Mouse (Mus musculus): Measurements from ENCODE around the gene Dqx1. TPM values are rescaled to one million over a fixed set of nuclear protein-coding genes. Genes with fewer than 3 reads are reported as not detected.

The Dqx1 gene
- polyA plus RNA-seq, 1 experiment from 2014 or later = 0.30 TPM

DNA sequence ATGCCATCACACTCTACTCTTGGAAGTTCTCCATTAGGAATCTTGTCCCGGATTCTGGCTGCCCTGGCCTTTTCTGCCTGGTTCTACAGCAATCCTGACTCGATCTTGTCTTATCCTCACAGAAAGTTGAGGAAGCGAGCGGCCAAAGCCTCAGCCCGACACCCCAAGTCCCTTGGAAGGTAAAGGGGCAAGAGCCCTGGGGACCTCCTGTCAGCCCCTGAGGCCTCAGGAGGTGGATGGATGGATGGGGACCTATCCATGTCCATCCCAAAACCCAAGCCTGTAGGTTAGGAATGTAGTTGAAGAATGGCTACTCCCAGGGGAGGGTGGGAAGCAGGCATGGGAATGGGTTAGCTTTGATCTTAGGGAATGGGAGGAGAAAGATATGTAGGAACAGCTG lies 13.7 kb upstream of the Dqx1 start:
- no peak for ATAC-seq
- Histone ChIP-seq H3K4me3 (replicated peaks; ENCODE audit: low read length) (no peak overlapping the region), H3K36me3 (ENCODE audit: control insufficient read depth, insufficient read depth) (no peaks in the 10 kb centered on the region), H3K4me2 (ENCODE audit: low read length) (no peak overlapping the region), H3K9me3 (ENCODE audit: control insufficient read depth, low read length) (no peaks in the 10 kb centered on the region), H3K9ac (replicated peaks; ENCODE audit: low read depth, low read length) (no peak overlapping the region), H3K27me3 (replicated peaks; ENCODE audit: control insufficient read depth, insufficient read depth, low read length) (no peaks in the 10 kb centered on the region), H3K27ac (ENCODE audit: low read length) (no peak overlapping the region), H3K4me1 (replicated peaks; ENCODE audit: control insufficient read depth, insufficient read depth, low read length) (no peaks in the 10 kb centered on the region)
- 90% methylated on average over 5 of the region's 5 CpGs for WGBS

DNA sequence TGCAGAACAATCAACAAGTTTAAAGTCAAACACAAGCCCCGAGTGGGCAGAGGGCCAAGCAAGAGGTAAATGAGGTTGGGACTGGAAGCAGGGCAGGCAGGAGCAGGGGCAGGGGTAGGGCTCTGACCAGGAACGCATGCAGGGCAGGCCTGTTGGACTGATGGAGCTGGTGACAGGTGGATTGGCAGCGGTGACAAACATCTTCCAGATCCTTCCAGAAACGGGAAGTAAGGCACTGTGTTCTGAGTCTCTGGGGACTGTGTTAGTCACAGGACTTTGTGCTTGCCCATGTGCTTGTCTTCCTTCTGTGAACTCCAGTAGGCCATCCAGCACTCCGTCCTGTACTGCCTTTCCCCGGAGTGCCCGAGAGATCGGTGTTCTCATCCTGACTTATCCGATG lies 12.9 kb upstream of the Dqx1 start:
- H3K27ac ChIP-seq (ENCODE audit: low read length) = no peak overlapping the region
- ATAC-seq = no peak
- no peaks in the 10 kb centered on the region for H3K9me3 ChIP-seq (ENCODE audit: control insufficient read depth, low read length)
- no peaks in the 10 kb centered on the region for H3K27me3 ChIP-seq (replicated peaks; ENCODE audit: control insufficient read depth, insufficient read depth, low read length)
- H3K4me3 ChIP-seq (replicated peaks; ENCODE audit: low read length) = no peak overlapping the region
- no peaks in the 10 kb centered on the region for H3K4me1 ChIP-seq (replicated peaks; ENCODE audit: control insufficient read depth, insufficient read depth, low read length)
- no peaks in the 10 kb centered on the region for H3K36me3 ChIP-seq (ENCODE audit: control insufficient read depth, insufficient read depth)
- no peak overlapping the region for H3K4me2 ChIP-seq (ENCODE audit: low read length)
- 78% methylated on average over 9 of the region's 9 CpGs for WGBS
- H3K9ac ChIP-seq (replicated peaks; ENCODE audit: low read depth, low read length) = no peak overlapping the region

DNA sequence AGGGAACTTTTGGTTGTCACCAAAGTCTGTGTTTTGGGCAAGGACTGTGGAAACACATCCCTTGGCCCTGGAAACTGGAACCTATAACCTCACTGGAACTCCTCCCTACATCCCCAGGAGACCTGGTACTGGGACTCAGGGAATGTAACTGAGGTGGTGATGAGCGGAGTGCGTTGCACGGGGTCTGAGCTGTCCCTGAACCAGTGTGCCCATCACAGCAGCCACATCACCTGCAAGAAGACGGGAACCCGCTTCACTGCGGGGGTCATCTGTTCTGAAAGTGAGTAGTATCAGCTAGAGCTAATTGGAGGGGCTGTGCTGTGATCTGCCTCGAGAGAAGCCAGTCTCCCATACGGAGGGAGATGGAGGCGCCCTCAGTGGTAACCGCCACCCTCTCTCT lies 8.3 kb upstream of the Dqx1 start:
- ATAC-seq = no peak
- H3K4me2 ChIP-seq (ENCODE audit: low read length) = no peak overlapping the region
- no peak overlapping the region for H3K9ac ChIP-seq (replicated peaks; ENCODE audit: low read depth, low read length)
- peaks cover 13% of the 10 kb centered on the region for H3K4me1 ChIP-seq (replicated peaks; ENCODE audit: control insufficient read depth, insufficient read depth, low read length)
- H3K4me3 ChIP-seq (replicated peaks; ENCODE audit: low read length) = no peak overlapping the region
- 75% methylated on average over 10 of the region's 10 CpGs for WGBS
- H3K9me3 ChIP-seq (ENCODE audit: control insufficient read depth, low read length) = no peaks in the 10 kb centered on the region
- peaks cover 6% of the 10 kb centered on the region; the same call in 1 of the 2 replicates for H3K36me3 ChIP-seq (ENCODE audit: control insufficient read depth, insufficient read depth)
- H3K27ac ChIP-seq (ENCODE audit: low read length) = no peak overlapping the region
- H3K27me3 ChIP-seq (replicated peaks; ENCODE audit: control insufficient read depth, insufficient read depth, low read length) = no peaks in the 10 kb centered on the region

DNA sequence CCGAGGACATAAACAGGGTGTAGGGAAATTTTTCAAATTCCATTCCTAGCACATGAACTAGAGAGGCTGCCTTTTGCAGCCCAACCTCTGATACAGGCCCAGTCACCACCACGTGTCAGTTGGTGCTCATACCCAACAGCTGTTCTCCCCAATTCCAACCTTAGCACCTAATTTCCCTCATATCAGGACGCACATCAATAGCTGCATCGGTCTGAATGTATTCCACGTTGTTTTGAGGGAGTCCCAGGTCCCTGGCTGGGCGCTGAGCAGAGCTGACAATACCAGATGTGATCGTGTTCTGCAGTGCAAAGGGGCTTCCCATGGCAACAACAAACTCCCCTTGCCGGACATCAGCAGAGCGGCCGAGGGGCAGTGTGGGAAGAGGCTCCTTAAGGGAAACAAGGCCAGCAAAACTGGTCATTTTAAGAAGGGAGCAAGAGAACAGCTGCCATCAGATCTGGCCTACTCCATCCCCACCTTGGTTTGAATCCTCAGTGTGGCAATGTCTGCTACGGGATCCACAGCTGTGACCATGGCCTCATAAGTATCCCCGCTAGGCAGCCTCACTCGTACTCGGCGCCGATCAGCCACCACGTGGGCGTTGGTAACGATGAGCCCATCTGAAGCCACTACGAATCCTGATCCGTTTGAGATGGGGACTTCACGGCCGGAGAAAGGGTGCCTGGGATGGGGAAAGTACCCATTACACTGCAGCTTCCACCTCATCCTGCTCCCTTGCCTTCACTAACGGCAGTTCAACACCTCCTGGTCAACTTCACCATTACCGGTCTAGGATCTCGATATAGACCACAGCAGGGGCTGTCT lies 4.3 kb upstream of the Dqx1 start:
- H3K4me3 ChIP-seq (replicated peaks; ENCODE audit: low read length) = peak overlapping the region; percentile 98
- ATAC-seq = no peak
- peak overlapping the region; percentile 94 for H3K9ac ChIP-seq (replicated peaks; ENCODE audit: low read depth, low read length)
- no peaks in the 10 kb centered on the region for H3K27me3 ChIP-seq (replicated peaks; ENCODE audit: control insufficient read depth, insufficient read depth, low read length)
- no peaks in the 10 kb centered on the region for H3K9me3 ChIP-seq (ENCODE audit: control insufficient read depth, low read length)
- H3K4me2 ChIP-seq (ENCODE audit: low read length) = peak overlapping the region; percentile 91
- peak overlapping the region; percentile 88 for H3K27ac ChIP-seq (ENCODE audit: low read length)
- WGBS = 3% methylated on average over 26 of the region's 26 CpGs
- peaks cover 24% of the 10 kb centered on the region for H3K4me1 ChIP-seq (replicated peaks; ENCODE audit: control insufficient read depth, insufficient read depth, low read length)
- H3K36me3 ChIP-seq (ENCODE audit: control insufficient read depth, insufficient read depth) = peaks cover 6% of the 10 kb centered on the region; the same call in 1 of the 2 replicates

DNA sequence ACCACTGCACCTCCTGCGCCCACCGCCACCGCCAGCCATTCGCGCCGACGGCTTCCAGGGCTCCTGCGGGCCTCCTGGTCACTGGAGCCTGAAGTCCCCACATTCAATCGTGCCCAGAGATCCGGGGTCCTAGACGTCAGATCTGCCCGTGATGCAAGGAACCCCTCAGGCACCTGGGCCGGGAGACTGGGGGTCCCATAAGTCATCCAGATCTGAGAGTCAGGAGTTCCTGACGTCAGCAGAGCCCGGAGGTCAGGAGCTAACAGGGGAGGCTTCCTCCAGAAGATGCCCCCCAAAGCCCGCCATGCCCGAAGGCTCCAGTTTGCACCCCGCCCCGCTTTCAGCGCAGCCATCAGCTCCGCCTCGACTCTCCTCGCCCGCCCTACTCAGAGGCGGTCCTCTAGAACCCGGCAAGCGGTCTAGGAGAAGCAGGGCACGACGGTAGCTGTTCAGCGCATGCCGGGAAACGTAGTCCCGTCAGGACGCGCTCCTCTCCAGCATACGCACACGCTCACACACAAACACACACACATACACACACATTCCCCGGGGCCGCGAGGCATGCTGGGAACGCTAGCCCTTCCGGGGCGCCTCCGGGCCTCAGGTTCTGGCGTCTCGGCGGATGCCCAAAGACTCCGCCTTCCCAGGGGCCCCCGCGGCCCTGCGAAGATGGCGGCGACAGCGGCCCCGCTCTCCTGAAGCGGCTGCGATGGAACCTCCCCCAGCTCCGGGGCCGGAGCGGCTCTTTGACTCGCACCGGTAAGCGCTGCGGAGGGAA lies 3.4 kb upstream of the Dqx1 start, which contains the start of gene Aup1:
Gene Aup1 (plus strand): TSS at position 448 of the 778 bp plus-strand sequence.
- ATAC-seq = peak; percentile 99
- Histone ChIP-seq H3K36me3 (ENCODE audit: control insufficient read depth, insufficient read depth) (peaks cover 6% of the 10 kb centered on the region; the same call in 1 of the 2 replicates), H3K9ac (replicated peaks; ENCODE audit: low read depth, low read length) (peak within 1 kb of the TSS; percentile 94), H3K4me3 (replicated peaks; ENCODE audit: low read length) (peak within 1 kb of the TSS; percentile 98), H3K27me3 (replicated peaks; ENCODE audit: control insufficient read depth, insufficient read depth, low read length) (no peaks in the 10 kb centered on the region), H3K27ac (ENCODE audit: low read length) (peak within 1 kb of the TSS; percentile 88), H3K4me2 (ENCODE audit: low read length) (peak within 1 kb of the TSS; percentile 91), H3K4me1 (replicated peaks; ENCODE audit: control insufficient read depth, insufficient read depth, low read length) (peaks cover 24% of the 10 kb centered on the region), H3K9me3 (ENCODE audit: control insufficient read depth, low read length) (no peaks in the 10 kb centered on the region)
- whole genome bisulfite sequencing = under 1% methylated on average over 59 of the region's 64 CpGs

DNA sequence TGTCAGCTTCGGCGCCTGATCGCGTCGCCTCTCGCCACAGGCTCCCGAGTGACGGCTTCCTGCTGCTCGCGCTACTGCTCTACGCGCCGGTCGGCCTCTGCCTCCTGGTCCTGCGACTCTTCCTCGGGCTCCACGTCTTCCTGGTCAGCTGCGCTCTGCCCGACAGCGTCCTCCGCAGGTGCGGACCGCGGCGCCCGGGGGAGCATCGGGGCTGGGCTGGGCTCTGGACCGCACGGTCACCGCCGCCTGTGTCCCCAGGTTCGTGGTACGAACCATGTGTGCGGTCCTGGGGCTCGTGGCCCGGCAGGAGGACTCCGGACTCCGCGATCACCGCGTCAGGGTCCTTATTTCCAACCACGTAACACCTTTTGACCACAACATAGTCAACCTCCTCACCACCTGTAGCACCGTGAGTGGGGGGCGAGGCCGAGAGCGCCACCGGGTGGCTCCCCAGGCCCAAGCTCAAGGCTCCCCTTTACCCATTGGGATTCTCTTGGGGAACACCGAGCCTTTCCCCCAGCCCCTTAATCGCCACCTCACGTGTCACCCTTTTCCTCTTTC lies 2.7 kb upstream of the Dqx1 start, which contains the start of gene Htra2:
Gene Htra2 (minus strand): TSS at position 403 of the 561 bp plus-strand sequence.
- peak; percentile 26 for ATAC-seq
- H3K36me3 ChIP-seq (ENCODE audit: control insufficient read depth, insufficient read depth) = peaks cover 6% of the 10 kb centered on the region; the same call in 1 of the 2 replicates
- H3K4me2 ChIP-seq (ENCODE audit: low read length) = peak within 1 kb of the TSS; percentile 91
- H3K27ac ChIP-seq (ENCODE audit: low read length) = peak within 1 kb of the TSS; percentile 88
- H3K4me3 ChIP-seq (replicated peaks; ENCODE audit: low read length) = peak within 1 kb of the TSS; percentile 98
- 0 out of 2 replicates have a peak, but pooled peaks cover under 1% of the 10 kb centered on the region for H3K27me3 ChIP-seq (replicated peaks; ENCODE audit: control insufficient read depth, insufficient read depth, low read length)
- H3K9ac ChIP-seq (replicated peaks; ENCODE audit: low read depth, low read length) = peak within 1 kb of the TSS; percentile 94
- H3K9me3 ChIP-seq (ENCODE audit: control insufficient read depth, low read length) = no peaks in the 10 kb centered on the region
- H3K4me1 ChIP-seq (replicated peaks; ENCODE audit: control insufficient read depth, insufficient read depth, low read length) = peaks cover 24% of the 10 kb centered on the region
- WGBS = under 1% methylated on average over 50 of the region's 50 CpGs

DNA sequence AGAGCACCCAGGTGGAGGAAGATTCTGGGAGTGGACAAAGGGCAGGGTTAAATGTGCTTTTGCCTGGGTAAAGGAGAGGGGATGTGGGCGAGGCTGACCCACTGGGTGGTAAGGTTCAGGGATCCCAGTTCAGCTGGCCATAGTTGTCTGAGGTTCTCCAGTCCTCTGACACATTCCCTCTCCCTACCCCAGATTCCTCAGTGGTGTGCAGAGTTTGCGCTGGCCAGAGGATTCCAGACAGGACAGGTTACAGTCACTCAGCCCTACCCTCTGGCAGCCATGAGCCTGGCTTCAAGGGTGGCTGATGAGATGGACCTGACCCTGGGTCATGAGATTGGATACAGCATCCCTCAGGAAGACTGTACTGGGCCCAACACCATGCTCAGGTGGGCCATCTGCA lies 1.1 kb downstream of the Dqx1 start:
- Histone ChIP-seq H3K4me2 (ENCODE audit: low read length) (no peak overlapping the region), H3K36me3 (ENCODE audit: control insufficient read depth, insufficient read depth) (no peaks in the 10 kb centered on the region), H3K27me3 (replicated peaks; ENCODE audit: control insufficient read depth, insufficient read depth, low read length) (peaks cover 27% of the 10 kb centered on the region), H3K4me3 (replicated peaks; ENCODE audit: low read length) (no peak overlapping the region), H3K9ac (replicated peaks; ENCODE audit: low read depth, low read length) (no peak overlapping the region), H3K27ac (ENCODE audit: low read length) (no peak overlapping the region), H3K9me3 (ENCODE audit: control insufficient read depth, low read length) (no peaks in the 10 kb centered on the region), H3K4me1 (replicated peaks; ENCODE audit: control insufficient read depth, insufficient read depth, low read length) (peaks cover 10% of the 10 kb centered on the region)
- 73% methylated on average over 2 of the region's 2 CpGs for WGBS
- no peak for ATAC-seq

DNA sequence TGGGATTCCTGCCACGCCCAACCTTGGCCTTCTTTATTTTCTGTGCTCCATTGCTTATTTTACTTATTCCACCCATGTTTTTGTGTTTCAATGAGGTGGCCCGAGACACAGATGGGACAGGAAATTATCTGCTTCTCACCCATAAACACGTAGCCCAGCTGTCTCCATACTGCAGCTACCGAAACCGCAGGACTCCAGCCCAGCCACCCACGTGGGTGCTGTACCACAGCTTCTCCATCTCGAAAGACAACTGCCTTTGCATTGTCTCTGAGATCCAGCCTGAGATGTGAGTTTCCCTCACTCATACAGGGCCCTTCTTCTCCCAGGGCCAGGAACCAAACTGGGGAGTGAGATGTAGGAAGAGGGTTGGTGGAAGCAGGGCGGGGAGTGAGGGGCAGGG lies 8.4 kb downstream of the Dqx1 start:
- 29% methylated on average over 8 of the region's 8 CpGs for WGBS
- H3K27me3 ChIP-seq (replicated peaks; ENCODE audit: control insufficient read depth, insufficient read depth, low read length) = peaks cover 79% of the 10 kb centered on the region
- no peak overlapping the region for H3K9ac ChIP-seq (replicated peaks; ENCODE audit: low read depth, low read length)
- H3K27ac ChIP-seq (ENCODE audit: low read length) = no peak overlapping the region
- peaks cover 14% of the 10 kb centered on the region for H3K4me1 ChIP-seq (replicated peaks; ENCODE audit: control insufficient read depth, insufficient read depth, low read length)
- no peaks in the 10 kb centered on the region for H3K9me3 ChIP-seq (ENCODE audit: control insufficient read depth, low read length)
- no peak for ATAC-seq
- no peak overlapping the region for H3K4me2 ChIP-seq (ENCODE audit: low read length)
- H3K4me3 ChIP-seq (replicated peaks; ENCODE audit: low read length) = no peak overlapping the region
- H3K36me3 ChIP-seq (ENCODE audit: control insufficient read depth, insufficient read depth) = no peaks in the 10 kb centered on the region

DNA sequence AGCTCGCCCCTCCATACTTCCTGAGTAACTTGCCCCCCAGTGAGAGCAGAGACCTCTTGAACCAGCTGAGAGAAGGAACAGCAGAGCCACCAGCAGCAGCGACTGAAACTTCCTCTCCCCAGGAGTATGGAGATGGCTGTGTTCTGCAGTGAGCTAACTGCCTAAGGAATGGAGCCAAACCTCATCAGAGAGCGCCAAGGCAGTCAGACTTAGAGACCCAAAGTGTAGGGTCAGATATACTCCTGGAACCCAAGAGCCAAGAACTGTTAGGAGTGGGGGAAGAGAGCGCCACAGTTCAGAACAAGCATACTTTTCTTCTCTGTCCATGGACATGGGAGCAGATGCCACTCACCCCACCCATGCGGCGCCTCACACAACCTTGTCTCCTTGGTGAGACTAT lies 8.8 kb downstream of the Dqx1 start:
- H3K4me2 ChIP-seq (ENCODE audit: low read length) = no peak overlapping the region
- peaks cover 18% of the 10 kb centered on the region for H3K4me1 ChIP-seq (replicated peaks; ENCODE audit: control insufficient read depth, insufficient read depth, low read length)
- ATAC-seq = no peak
- H3K9me3 ChIP-seq (ENCODE audit: control insufficient read depth, low read length) = no peaks in the 10 kb centered on the region
- no peak overlapping the region for H3K4me3 ChIP-seq (replicated peaks; ENCODE audit: low read length)
- WGBS = 24% methylated on average over 6 of the region's 6 CpGs
- H3K27ac ChIP-seq (ENCODE audit: low read length) = no peak overlapping the region
- H3K36me3 ChIP-seq (ENCODE audit: control insufficient read depth, insufficient read depth) = no peaks in the 10 kb centered on the region
- H3K27me3 ChIP-seq (replicated peaks; ENCODE audit: control insufficient read depth, insufficient read depth, low read length) = peaks cover 82% of the 10 kb centered on the region
- no peak overlapping the region for H3K9ac ChIP-seq (replicated peaks; ENCODE audit: low read depth, low read length)
